Mouse (Mus musculus): ENCODE measurements at regions not wholly inside any gene's neighbourhood (a gene's known extent, or its start where the extent isn't known, plus 50 kb on each side); places are given as distances from the start of the nearest gene placed in this dataset.

- Histone ChIP-seq H3K4me1 (ENCODE audit: control insufficient read depth in 2 of 2, insufficient read depth in 2 of 2, low read length in 2 of 2) (peaks cover 0 to 3% of the 10 kb centered on the region in 2 experiments; a peak in 2 of 4 replicates), H3K4me2 (ENCODE audit: low read length) (no peak overlapping the region), H3K27me3 (ENCODE audit: control insufficient read depth, insufficient read depth, low read length) (no peaks in the 10 kb centered on the region; the same call in 1 of the 2 replicates), H3K4me3 (ENCODE audit: control insufficient read depth in 1 of 2, insufficient read depth in 1 of 2, low read depth in 1 of 2, low read length in 2 of 2) (no peak overlapping the region), H3K9ac (ENCODE audit: low read length) (no peak overlapping the region), H3K9me3 (ENCODE audit: control insufficient read depth, low read length) (no peaks in the 10 kb centered on the region), H3K27ac (replicated peaks in 1 of 2; ENCODE audit: control insufficient read depth in 1 of 2, insufficient read depth in 1 of 2, low read depth in 2 of 2, low read length in 2 of 2) (no peak overlapping the region), H3K36me3 (ENCODE audit: control insufficient read depth, insufficient read depth, low read length) (no peaks in the 10 kb centered on the region)
- no peak for ATAC-seq (ENCODE audit: insufficient number of reproducible peaks, insufficient read depth, low FRiP score, low read depth)
- 49% methylated on average over 5 of the region's 5 CpGs for WGBS
Observed at GRCm38 (mm10) chrX:11512439-11512838, 184.8 kb downstream of the H2al1j start.

- H3K4me3 ChIP-seq (ENCODE audit: control insufficient read depth in 1 of 2, insufficient read depth in 1 of 2, low read depth in 1 of 2, low read length in 2 of 2), result no peak overlapping the region
- H3K9ac ChIP-seq (ENCODE audit: low read length), result no peak overlapping the region
- 66% methylated on average over 4 of the region's 4 CpGs for WGBS
- no peak overlapping the region for H3K27ac ChIP-seq (replicated peaks in 1 of 2; ENCODE audit: control insufficient read depth in 1 of 2, insufficient read depth in 1 of 2, low read depth in 2 of 2, low read length in 2 of 2)
- peaks cover 0 to 3% of the 10 kb centered on the region in 2 experiments; a peak in 2 of 4 replicates for H3K4me1 ChIP-seq (ENCODE audit: control insufficient read depth in 2 of 2, insufficient read depth in 2 of 2, low read length in 2 of 2)
- H3K4me2 ChIP-seq (ENCODE audit: low read length), result no peak overlapping the region
- no peaks in the 10 kb centered on the region for H3K9me3 ChIP-seq (ENCODE audit: control insufficient read depth, low read length)
- no peak for ATAC-seq (ENCODE audit: insufficient number of reproducible peaks, insufficient read depth, low FRiP score, low read depth)
- no peaks in the 10 kb centered on the region for H3K36me3 ChIP-seq (ENCODE audit: control insufficient read depth, insufficient read depth, low read length)
- no peaks in the 10 kb centered on the region; the same call in 1 of the 2 replicates for H3K27me3 ChIP-seq (ENCODE audit: control insufficient read depth, insufficient read depth, low read length)
Observed at GRCm38 (mm10) chrX:11512928-11513327, 185.3 kb downstream of the H2al1j start.

GRCm38 (mm10) chrX:11523791-11524190 lies 196.2 kb downstream of the H2al1j start:
- no peak overlapping the region for H3K4me2 ChIP-seq (ENCODE audit: low read length)
- H3K9me3 ChIP-seq (ENCODE audit: control insufficient read depth, low read length), result no peaks in the 10 kb centered on the region
- H3K9ac ChIP-seq (ENCODE audit: low read length), result no peak overlapping the region
- no peak for ATAC-seq (ENCODE audit: insufficient number of reproducible peaks, insufficient read depth, low FRiP score, low read depth)
- peaks cover 3% of the 10 kb centered on the region; the same call in 1 of the 2 replicates for H3K27me3 ChIP-seq (ENCODE audit: control insufficient read depth, insufficient read depth, low read length)
- no peaks in the 10 kb centered on the region for H3K4me1 ChIP-seq (ENCODE audit: control insufficient read depth in 2 of 2, insufficient read depth in 2 of 2, low read length in 2 of 2)
- H3K36me3 ChIP-seq (ENCODE audit: control insufficient read depth, insufficient read depth, low read length), result no peaks in the 10 kb centered on the region
- WGBS, result 35% methylated on average over 4 of the region's 4 CpGs
- no peak overlapping the region for H3K4me3 ChIP-seq (ENCODE audit: control insufficient read depth in 1 of 2, insufficient read depth in 1 of 2, low read depth in 1 of 2, low read length in 2 of 2)
- no peak overlapping the region for H3K27ac ChIP-seq (replicated peaks in 1 of 2; ENCODE audit: control insufficient read depth in 1 of 2, insufficient read depth in 1 of 2, low read depth in 2 of 2, low read length in 2 of 2)

DNA sequence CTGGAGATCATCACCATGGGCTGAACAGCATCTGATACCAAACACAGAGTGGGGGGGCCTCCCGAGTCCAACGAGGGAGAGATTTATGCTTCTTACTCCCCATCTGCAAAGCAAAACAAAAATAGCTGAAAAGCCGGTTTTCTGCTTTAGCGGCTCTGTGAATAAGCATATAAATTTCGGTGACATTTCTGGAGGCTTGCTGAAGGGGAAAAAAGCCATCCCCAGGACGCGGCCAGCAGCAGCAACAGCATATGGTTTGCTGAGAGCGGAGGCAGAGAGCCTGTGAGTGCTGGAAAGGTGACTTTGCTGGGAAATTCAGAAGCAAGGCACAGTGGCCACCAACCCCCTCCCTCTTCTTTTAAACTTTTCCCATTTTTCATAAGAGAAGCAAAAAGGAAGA lies 197.7 kb downstream of the H2al1j start:
- no peaks in the 10 kb centered on the region for H3K4me1 ChIP-seq (ENCODE audit: control insufficient read depth in 2 of 2, insufficient read depth in 2 of 2, low read length in 2 of 2)
- no peak overlapping the region for H3K27ac ChIP-seq (replicated peaks in 1 of 2; ENCODE audit: control insufficient read depth in 1 of 2, insufficient read depth in 1 of 2, low read depth in 2 of 2, low read length in 2 of 2)
- H3K4me2 ChIP-seq (ENCODE audit: low read length), result no peak overlapping the region
- H3K4me3 ChIP-seq (ENCODE audit: control insufficient read depth in 1 of 2, insufficient read depth in 1 of 2, low read depth in 1 of 2, low read length in 2 of 2), result no peak overlapping the region
- no peak for ATAC-seq (ENCODE audit: insufficient number of reproducible peaks, insufficient read depth, low FRiP score, low read depth)
- H3K36me3 ChIP-seq (ENCODE audit: control insufficient read depth, insufficient read depth, low read length), result no peaks in the 10 kb centered on the region
- no peaks in the 10 kb centered on the region for H3K9me3 ChIP-seq (ENCODE audit: control insufficient read depth, low read length)
- 74% methylated on average over 8 of the region's 8 CpGs for WGBS
- no peak overlapping the region for H3K9ac ChIP-seq (ENCODE audit: low read length)
- H3K27me3 ChIP-seq (ENCODE audit: control insufficient read depth, insufficient read depth, low read length), result peaks cover 3% of the 10 kb centered on the region; the same call in 1 of the 2 replicates

DNA sequence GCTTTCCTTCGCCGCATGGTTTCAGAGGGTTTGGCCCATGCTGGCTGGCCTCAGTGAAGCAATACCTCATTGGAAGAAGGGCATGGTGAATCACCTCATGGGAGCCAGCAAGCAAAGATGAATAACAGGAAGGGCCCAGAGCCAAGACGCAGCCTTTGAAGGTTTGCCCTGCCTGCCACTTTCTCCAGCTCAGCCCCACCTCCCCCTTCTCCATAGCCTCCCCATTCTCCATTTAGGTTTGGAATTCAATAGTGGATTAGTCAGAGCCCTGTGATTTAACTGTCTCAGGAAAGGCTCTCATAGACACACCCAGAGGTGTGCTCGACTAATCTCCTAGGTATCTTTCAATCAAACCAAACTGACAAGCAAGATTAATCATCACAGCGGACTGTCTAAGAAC lies 201.0 kb downstream of the H2al1j start:
- no peak overlapping the region for H3K4me2 ChIP-seq (ENCODE audit: low read length)
- H3K9me3 ChIP-seq (ENCODE audit: control insufficient read depth, low read length), result no peaks in the 10 kb centered on the region; the same call in 1 of the 2 replicates
- H3K4me3 ChIP-seq (ENCODE audit: control insufficient read depth in 1 of 2, insufficient read depth in 1 of 2, low read depth in 1 of 2, low read length in 2 of 2), result no peak overlapping the region
- H3K4me1 ChIP-seq (ENCODE audit: control insufficient read depth in 2 of 2, insufficient read depth in 2 of 2, low read length in 2 of 2), result no peaks in the 10 kb centered on the region
- H3K27ac ChIP-seq (replicated peaks in 1 of 2; ENCODE audit: control insufficient read depth in 1 of 2, insufficient read depth in 1 of 2, low read depth in 2 of 2, low read length in 2 of 2), result no peak overlapping the region
- no peaks in the 10 kb centered on the region for H3K27me3 ChIP-seq (ENCODE audit: control insufficient read depth, insufficient read depth, low read length)
- no peaks in the 10 kb centered on the region for H3K36me3 ChIP-seq (ENCODE audit: control insufficient read depth, insufficient read depth, low read length)
- ATAC-seq (ENCODE audit: insufficient number of reproducible peaks, insufficient read depth, low FRiP score, low read depth), result no peak
- no peak overlapping the region for H3K9ac ChIP-seq (ENCODE audit: low read length)
- WGBS, result 71% methylated on average over 5 of the region's 5 CpGs

DNA sequence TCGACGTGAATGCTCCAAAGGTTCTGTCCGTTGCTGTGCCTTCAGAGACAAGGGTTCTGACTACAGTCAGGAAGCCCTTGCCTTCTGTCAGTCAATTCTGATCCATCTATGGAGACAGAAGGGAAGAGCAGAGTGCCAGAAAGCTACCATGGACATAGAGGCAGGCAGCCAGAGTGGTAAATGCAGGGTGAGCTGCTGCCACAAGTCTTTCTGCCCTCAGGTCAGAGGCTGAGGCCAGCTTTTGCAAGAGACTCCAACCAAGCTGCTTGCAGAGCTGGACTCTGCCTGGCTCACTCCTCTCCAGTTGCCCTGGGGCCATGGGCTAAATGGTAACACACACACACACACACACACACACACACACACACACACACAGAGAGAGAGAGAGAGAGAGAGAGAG lies 201.6 kb downstream of the H2al1j start:
- no peak for ATAC-seq (ENCODE audit: insufficient number of reproducible peaks, insufficient read depth, low FRiP score, low read depth)
- H3K4me2 ChIP-seq (ENCODE audit: low read length), result no peak overlapping the region
- H3K27ac ChIP-seq (replicated peaks in 1 of 2; ENCODE audit: control insufficient read depth in 1 of 2, insufficient read depth in 1 of 2, low read depth in 2 of 2, low read length in 2 of 2), result no peak overlapping the region
- no peaks in the 10 kb centered on the region for H3K36me3 ChIP-seq (ENCODE audit: control insufficient read depth, insufficient read depth, low read length)
- H3K9me3 ChIP-seq (ENCODE audit: control insufficient read depth, low read length), result peaks cover 3% of the 10 kb centered on the region
- no peaks in the 10 kb centered on the region for H3K27me3 ChIP-seq (ENCODE audit: control insufficient read depth, insufficient read depth, low read length)
- H3K4me1 ChIP-seq (ENCODE audit: control insufficient read depth in 2 of 2, insufficient read depth in 2 of 2, low read length in 2 of 2), result no peaks in the 10 kb centered on the region
- H3K4me3 ChIP-seq (ENCODE audit: control insufficient read depth in 1 of 2, insufficient read depth in 1 of 2, low read depth in 1 of 2, low read length in 2 of 2), result no peak overlapping the region
- WGBS, result 67% methylated on average over 3 of the region's 3 CpGs
- no peak overlapping the region for H3K9ac ChIP-seq (ENCODE audit: low read length)

GRCm38 (mm10) chrX:11532817-11533216 lies 205.2 kb downstream of the H2al1j start:
- peaks cover 5% of the 10 kb centered on the region for H3K9me3 ChIP-seq (ENCODE audit: control insufficient read depth, low read length)
- H3K4me1 ChIP-seq (ENCODE audit: control insufficient read depth in 2 of 2, insufficient read depth in 2 of 2, low read length in 2 of 2), result no peaks in the 10 kb centered on the region
- H3K36me3 ChIP-seq (ENCODE audit: control insufficient read depth, insufficient read depth, low read length), result no peaks in the 10 kb centered on the region
- H3K27ac ChIP-seq (replicated peaks in 1 of 2; ENCODE audit: control insufficient read depth in 1 of 2, insufficient read depth in 1 of 2, low read depth in 2 of 2, low read length in 2 of 2), result no peak overlapping the region
- no peak for ATAC-seq (ENCODE audit: insufficient number of reproducible peaks, insufficient read depth, low FRiP score, low read depth)
- WGBS, result 80% methylated on average over 4 of the region's 4 CpGs
- no peak overlapping the region for H3K9ac ChIP-seq (ENCODE audit: low read length)
- H3K4me2 ChIP-seq (ENCODE audit: low read length), result no peak overlapping the region
- H3K27me3 ChIP-seq (ENCODE audit: control insufficient read depth, insufficient read depth, low read length), result no peaks in the 10 kb centered on the region
- no peak overlapping the region for H3K4me3 ChIP-seq (ENCODE audit: control insufficient read depth in 1 of 2, insufficient read depth in 1 of 2, low read depth in 1 of 2, low read length in 2 of 2)

DNA sequence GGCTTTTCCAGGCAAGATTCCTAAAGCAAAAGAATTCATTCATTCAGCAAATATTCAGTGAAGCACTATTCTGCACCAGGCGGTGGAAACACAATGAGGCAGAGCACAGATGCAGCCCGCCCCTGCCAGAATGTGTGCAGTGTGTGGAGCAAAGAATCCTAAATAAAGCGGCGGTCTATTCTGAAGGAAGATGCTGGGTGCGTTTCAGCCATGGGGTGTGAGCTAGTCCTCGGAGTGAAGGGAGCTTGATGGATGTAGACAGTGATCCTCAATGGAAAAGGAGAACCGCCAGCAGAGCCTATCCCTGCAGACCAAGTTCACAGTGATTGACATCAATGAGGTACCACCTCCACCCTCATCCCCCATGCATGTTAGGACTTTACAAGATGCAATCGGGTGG lies 206.2 kb downstream of the H2al1j start:
- Histone ChIP-seq H3K27me3 (ENCODE audit: control insufficient read depth, insufficient read depth, low read length) (no peaks in the 10 kb centered on the region), H3K36me3 (ENCODE audit: control insufficient read depth, insufficient read depth, low read length) (no peaks in the 10 kb centered on the region), H3K27ac (replicated peaks in 1 of 2; ENCODE audit: control insufficient read depth in 1 of 2, insufficient read depth in 1 of 2, low read depth in 2 of 2, low read length in 2 of 2) (no peak overlapping the region), H3K9ac (ENCODE audit: low read length) (no peak overlapping the region), H3K4me2 (ENCODE audit: low read length) (no peak overlapping the region), H3K4me3 (ENCODE audit: control insufficient read depth in 1 of 2, insufficient read depth in 1 of 2, low read depth in 1 of 2, low read length in 2 of 2) (no peak overlapping the region), H3K4me1 (ENCODE audit: control insufficient read depth in 2 of 2, insufficient read depth in 2 of 2, low read length in 2 of 2) (no peaks in the 10 kb centered on the region), H3K9me3 (ENCODE audit: control insufficient read depth, low read length) (peaks cover 5% of the 10 kb centered on the region)
- WGBS, result 78% methylated on average over 8 of the region's 8 CpGs
- no peak for ATAC-seq (ENCODE audit: insufficient number of reproducible peaks, insufficient read depth, low FRiP score, low read depth)
